Mouse (Mus musculus): ENCODE data around the gene Msi2.

Gene Msi2

GRCm38 (mm10) chr11:88713479-88713878 is 4.8 kb downstream of the Msi2 start:
- DNase-seq (ENCODE audit: low spot score) = no peak

GRCm38 (mm10) chr11:88709876-88710614 is 8.3 kb downstream of the Msi2 start:
- no peak for DNase-seq (ENCODE audit: low spot score)

DNA sequence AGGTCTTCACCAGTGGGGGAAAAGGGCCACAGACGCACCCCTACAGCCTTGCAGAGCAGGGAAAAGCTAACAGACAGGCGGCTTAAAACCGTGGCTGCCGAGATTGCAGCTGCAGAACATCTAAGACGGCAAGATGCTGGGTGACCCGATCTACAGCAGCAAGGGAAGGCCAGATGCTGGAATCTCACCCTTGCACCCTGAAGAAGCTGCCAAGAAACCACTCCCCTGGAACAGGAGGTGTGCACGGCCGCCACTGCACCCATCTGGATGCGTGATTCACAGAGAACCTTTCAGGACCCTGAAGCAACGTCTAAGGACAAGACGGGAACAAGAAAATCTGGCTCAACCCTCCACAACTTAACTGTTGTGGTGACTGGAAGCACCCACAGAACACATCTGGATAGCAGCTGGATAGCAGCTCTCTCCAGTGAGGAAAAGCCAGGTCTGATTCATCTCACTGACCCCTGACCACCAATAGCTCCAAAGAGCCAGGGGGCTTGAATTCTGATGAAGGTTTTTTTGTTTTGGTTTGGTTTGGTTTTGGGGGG is 11.0 kb downstream of the Msi2 start:
- no peak for DNase-seq (ENCODE audit: low spot score)

DNA sequence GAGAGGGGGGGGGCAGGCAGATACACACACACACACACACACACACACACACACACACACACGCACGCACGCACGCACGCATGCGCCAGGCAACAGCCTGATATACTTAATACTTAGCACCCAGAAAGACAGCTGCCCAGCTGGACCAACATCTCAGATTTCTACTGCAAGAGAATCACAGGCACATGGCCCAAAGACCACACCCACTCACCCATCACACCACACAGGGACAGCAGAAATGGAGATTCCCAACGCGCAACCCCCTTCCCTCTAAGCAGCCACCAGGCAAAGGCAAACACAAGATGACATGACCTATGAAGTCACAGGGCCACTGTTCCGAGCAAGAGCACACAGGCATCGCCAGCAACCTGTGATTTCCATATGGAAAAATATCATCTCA is 13.6 kb downstream of the Msi2 start:
- DNase-seq (ENCODE audit: low spot score) = no peak

GRCm38 (mm10) chr11:88703220-88703619 is 15.1 kb downstream of the Msi2 start:
- DNase-seq (ENCODE audit: low spot score) = no peak

GRCm38 (mm10) chr11:88701976-88702659 is 16.2 kb downstream of the Msi2 start:
- DNase-seq (ENCODE audit: low spot score) = no peak

- DNase-seq (ENCODE audit: low spot score) = no peak
These were observed 17.3 kb downstream of the Msi2 start for GRCm38 (mm10) chr11:88701020-88701419.

GRCm38 (mm10) chr11:88700202-88700711 is 18.1 kb downstream of the Msi2 start:
- no peak for DNase-seq (ENCODE audit: low spot score)

DNA sequence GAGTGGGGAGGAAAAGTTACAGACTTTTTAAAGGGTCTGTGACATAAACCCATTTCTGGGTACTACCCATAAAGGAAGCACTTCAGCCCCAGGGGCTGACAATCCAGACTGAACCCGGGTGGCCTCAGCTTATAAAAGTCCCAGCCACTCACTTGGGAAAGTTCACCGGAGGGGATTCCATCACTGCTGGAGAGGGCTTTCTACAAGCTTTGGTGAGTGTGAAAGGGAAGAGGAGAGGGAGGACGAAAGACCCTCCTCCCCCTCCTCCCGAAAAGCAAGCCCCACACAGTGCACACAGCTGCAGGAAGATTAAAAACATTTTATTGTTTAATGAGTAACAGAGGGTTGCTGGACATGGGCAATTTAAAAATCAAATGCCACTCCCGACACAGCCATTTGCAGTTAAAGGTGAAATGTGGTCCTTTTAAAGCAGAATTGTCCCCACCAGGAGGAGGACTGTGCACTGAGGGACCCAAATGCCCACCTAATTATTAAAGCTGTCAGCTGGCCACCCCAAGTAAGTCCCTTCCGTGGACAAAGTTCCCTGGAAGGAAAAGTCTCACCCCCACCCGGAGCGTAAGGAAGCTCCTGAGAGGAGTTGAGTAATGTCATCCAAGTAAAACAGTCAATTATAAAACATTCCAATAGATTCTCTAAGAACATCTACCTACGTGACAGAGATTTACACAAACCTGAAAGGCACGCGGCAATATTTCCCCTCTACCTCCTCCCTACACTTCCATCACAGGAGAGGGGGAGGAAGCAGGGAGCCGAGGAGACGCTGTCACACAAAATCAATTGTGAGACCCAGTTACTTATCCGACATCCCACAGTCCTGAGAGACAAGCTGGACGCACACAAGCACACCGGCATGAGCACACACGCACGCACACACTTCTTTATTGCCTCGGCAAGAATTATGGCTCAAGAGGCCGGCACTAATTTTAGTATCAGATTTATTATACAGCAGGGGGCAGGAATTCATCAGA is 24.1 kb downstream of the Msi2 start:
- DNase-seq (ENCODE audit: low spot score) = no peak

DNA sequence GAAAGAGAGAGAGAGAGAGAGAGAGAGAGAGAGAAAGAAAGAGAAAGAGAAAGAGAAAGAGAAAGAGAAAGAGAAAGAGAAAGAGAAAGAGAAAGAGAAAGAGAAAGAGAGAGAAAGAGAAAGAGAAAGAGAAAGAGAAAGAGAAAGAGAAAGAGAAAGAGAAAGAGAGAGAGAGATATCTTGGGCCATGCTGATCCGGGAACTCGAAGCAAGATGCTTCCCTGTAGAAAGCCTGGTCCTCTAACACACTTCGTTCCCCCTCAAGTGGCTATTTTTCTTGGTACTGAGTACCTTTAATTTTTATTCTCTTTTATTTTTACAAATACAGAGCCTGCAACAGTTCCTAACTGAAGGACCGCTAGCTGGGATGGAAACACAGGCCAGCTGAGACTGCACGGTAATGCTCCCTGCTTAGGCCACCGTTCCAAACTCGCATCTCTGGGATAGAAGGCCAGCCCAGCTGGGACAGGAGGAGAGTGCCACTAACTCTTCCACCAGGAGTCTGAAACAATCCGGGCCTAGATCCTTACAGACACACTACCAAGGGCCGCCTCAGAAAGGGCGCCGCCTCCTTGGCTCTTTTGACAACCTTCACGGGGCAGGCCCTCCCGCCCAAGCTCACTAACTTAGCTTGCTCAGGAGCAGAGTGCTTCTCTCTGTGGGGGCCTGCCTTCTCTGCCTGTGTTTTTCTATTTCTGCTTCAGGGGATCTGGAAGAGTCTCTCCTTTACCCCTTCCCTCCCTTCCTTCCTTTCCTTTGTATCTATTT is 25.1 kb downstream of the Msi2 start:
- no peak for DNase-seq (ENCODE audit: low spot score)

DNA sequence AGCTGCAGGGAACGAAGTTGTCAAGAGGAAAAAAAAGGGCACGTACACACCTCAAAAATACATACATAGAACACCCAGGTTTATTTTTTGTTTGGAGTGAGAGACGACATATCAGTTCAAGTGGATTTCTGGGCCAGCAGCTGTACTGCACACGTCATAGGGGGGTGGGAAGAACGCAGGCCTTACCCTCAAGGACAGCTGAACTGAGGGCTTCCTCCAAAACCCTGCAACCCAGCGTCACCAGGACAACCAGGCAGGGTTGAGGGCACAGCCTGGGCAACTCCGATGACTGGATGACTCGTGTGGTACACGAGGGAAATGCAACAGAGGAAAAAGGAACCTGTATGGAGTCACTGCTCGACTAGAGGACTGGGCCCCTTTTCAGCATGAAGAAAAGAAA is 25.9 kb downstream of the Msi2 start:
- no peak for DNase-seq (ENCODE audit: low spot score)

- DNase-seq (ENCODE audit: low spot score) = no peak
These were observed 27.6 kb downstream of the Msi2 start for GRCm38 (mm10) chr11:88690556-88691287.

DNA sequence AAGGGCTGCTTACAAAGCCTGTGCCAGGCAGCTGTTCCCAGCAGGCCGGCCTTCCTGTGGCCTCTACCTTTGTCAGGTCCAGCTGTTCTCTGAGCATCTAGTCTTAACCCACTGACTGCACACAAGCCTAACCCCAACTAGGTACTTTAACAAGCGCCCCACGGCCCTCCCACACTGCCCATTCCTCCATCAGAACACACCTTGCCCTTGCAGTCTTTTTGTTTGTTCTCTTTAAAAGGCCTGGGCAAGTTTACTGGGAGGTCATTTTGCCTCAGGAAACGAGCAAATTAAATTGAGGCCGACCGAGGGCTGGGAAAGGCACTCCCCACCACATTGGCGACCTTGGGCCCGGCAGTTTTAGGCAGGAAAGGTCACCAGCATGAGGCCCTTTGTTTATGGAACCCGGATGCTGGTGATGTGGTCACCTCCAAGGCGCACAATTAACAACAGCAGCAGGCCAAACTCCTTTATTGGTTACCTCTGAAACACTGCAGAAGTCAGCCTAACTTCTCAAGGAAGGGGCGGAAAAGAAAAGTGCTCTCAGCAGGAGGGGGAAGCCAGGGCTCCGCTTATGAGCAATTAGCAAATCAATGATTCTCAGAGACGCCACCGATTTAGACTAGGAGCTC is 28.4 kb downstream of the Msi2 start:
- no peak for DNase-seq (ENCODE audit: low spot score)

DNA sequence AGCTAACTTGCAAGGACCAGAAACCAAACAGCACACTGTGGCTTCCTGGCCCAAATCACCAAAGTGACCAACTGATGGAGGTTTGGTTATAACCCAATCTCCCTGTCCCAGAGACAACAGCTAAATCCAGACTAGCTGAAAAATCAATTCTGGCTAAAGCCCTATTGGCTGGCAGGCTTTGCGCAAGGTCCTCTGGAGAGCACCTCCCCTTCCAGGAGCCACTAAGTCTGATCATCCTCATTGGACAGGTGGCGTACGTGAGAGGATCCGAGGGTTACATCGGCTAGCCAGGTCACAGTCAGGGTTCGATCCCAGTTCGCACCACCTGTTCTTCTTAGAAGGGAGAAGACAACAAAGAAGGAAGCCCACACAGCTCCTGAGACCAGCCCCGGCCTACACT is 29.7 kb downstream of the Msi2 start:
- no peak for DNase-seq (ENCODE audit: low spot score)

- no peak for DNase-seq (ENCODE audit: low spot score)
These were observed 30.6 kb downstream of the Msi2 start for GRCm38 (mm10) chr11:88687711-88688110.

DNA sequence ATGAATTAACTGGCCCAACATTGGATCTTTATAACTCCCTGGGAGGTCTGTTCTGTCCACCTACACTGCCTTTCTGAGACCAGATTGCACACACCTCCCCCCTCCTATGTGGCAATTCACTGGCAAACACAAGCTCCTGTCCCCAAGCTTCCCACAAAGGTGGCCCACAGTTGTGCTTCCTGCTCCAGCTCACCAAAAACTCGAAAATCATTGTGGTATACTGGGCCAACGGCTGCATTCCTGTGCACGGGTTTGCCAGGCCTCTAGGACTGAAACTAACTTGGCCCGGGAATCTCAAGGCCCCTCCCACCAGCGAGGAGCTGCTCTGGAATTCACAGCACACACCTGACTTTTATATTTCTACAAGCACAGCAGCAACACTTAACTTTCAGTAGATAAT is 31.3 kb downstream of the Msi2 start:
- DNase-seq (ENCODE audit: low spot score) = no peak

- DNase-seq (ENCODE audit: low spot score) = no peak
These were observed 32.3 kb downstream of the Msi2 start for GRCm38 (mm10) chr11:88686061-88686460.

- DNase-seq (ENCODE audit: low spot score) = no peak
These were observed 35.1 kb downstream of the Msi2 start for GRCm38 (mm10) chr11:88683026-88683770.

- no peak for DNase-seq (ENCODE audit: low spot score)
These were observed 41.0 kb downstream of the Msi2 start for GRCm38 (mm10) chr11:88677350-88677749.

Data from layer of hippocampus, adult 11-12 months (tissue).